Mouse (Mus musculus) forelimb bud, embryonic 11.5 days (tissue): Measurements from ENCODE around the gene Mucl3.

Experiments
- DNase-seq: peaks from one replicate; pipeline ENCODE4 v3.0.0-alpha.2; 2012; ENCODE audit warnings: low read depth, low spot score

Gene Mucl3

DNA sequence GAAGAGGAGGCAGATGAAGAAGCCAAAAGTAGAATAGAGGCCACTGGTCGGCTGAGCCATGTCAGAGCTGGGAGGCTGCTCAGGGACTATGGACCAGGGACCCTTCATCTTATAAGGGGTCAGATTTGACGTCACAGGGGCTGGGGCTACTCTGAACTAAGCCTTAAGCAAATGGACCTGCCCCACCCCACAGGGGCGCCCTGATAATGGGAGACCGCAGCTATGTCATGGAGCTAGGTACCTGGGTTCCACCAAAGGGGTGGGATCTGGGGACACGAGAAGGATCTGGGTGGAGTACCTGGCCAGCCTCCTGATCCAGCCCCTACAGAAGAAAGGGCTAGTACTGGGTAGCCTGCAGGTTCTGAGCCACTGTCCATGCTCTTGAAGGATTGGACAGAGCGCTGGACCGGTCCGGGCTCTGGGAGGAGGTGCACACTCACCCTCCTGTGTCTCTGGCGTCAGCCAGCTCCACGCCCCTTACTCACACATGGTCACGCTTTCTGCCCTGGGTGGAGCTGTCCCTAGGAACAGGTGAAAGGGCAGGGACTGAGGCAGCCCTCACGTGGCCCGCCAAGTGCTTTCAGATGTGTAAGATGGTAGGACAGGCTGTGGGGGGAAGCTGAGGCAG lies at the start of gene Mucl3:
Mucl3 (minus strand) TSS at position 87 of the 628 bp plus-strand sequence.
- no peak for DNase-seq

DNA sequence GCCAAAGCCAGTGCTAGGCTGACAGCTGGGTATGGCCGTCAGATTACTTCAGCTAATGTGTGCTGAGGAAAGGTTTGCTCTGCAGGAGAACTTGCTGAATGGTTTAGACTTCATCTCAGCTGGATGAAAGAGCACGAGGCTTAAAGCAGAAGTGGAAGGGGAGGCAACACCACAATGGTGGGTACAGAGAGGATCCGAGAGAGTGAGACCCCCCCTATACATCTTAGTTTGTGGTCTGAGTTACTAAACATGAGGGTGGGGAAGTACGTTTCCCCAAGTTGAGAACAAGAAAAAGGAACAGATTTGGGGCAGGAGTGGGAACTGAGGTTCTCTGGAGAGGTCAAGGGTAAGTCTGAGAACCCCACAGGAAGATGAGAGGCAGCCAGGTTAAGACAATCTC lies 48.9 kb upstream of the Mucl3 start:
- DNase-seq = no peak

DNA sequence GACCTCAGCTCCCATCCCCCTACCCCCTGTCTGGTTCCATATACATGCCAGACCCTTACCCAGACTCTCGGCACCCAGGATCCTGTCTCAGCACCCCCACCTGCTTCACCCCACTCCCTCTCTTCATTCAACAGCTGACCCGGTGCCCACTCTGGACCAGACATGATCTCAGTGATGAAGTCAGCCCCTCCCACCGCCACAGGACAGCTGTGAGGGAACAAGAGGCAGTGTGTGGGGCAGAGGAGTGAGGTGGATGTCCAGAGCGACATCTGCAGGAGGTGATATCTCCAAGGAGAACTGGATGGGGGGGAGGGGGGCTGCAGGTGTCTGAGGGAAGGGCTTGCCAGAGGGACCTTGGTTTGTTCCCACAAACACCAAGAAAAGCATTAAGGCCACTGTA lies 48.3 kb upstream of the Mucl3 start:
- no peak for DNase-seq

DNA sequence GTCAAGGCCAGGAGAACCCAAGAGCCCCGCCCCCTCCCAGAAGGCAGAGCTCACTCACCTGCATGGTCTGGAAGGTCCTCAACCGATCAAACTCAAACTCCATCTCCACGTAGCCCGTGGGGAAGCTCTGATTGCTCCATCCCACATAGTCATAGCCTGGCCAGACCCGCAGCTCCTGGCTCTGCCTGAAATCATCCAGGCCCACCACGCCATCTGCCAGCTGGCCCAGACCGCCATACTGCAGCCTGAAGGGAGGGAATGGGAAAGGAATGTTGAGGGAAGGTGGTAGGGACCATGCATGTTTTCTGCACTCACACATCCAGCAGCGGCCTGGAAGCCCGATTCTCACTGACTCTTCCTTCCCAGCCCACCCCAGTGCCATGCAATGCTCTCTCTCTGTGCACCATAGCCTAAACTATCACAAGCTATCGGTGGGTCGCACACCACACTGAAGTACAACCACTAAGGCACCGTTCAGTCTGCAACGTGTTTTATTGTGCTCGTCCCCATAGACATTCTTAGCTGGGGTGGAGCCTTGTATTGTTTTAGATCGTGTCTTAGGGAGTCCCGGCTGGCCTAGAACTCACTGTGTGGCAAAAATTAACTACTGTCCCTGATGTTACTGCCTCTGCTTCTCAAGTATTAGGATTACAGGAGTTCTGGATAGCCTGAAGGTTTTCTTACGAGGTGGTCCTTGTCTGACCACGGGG lies 46.6 kb upstream of the Mucl3 start:
- no peak for DNase-seq

DNA sequence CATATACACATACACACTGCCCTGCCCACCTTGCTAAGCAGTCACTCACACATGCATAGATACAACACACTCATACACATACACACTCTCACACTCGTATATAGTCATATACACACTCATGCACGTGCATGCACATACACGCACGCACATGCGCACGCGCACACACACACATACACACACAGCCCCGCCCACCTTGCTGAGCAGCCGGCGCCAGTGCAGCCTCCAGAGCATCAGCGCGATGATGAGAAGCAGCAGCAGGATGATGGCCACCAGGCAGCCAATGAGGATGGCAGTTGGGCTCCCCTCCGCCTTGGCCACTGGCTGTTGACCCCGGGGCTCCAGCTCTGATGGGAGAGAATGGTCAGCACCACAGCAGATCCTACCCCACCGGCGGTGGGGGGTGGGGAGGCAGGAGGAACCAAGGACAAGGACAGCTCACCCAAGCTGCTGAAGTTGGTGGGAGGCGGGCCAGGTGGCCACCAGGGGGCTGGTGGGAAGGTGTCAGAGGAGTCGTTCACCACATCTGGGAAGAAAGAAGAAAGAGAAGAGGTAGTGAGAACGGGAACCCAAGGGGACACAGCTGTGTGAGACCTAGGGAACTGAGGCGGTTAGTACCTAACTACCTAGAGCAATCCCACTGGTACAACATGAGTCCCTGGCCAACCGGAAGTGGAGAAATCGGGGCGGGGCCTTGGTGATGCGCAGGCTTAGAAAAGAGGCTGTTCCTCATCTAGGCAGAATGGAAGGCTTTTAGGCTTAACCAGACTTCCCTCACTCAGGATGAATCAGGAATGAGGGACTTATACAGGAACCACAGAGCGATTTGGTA lies 45.1 kb upstream of the Mucl3 start:
- no peak for DNase-seq

DNA sequence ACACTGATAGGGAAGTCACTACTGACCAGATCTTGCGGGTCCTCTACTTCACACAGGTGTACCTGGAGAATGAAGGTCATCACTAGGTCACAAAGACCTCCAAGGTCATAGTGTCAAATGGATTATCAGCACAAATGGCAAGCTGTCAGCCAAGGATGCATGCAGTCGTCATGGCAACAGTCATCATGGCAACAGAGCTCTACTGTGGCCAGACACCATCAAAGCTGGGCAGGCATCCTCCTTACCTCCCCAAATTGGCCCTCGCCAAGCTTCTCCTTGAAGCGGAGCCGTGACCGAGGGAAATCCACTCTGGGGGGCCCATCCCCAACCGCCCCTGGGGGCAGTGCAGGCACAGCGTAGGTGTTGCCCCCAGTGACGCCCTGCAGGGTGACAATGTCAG lies 41.6 kb upstream of the Mucl3 start:
- DNase-seq = no peak

DNA sequence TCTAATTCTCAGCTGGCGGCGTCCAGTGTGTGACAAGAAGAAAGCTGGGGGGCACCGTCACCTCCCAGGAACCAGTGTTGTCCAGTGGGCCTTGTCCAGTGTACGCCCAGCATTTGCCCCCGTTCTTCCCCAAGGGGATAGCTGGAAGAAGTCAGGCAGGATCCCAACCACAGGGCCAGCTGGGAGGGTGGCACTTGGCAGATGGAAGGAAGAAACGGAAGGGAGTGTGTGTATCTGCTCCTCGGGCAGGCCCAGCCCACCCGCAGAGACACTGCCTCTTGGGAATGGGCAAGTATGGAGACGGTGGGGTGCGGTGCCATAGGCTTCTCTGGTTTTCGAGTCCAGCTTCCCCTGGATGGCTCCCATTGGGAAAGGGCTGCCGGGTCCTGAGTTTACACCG lies 38.5 kb upstream of the Mucl3 start:
- DNase-seq = no peak

DNA sequence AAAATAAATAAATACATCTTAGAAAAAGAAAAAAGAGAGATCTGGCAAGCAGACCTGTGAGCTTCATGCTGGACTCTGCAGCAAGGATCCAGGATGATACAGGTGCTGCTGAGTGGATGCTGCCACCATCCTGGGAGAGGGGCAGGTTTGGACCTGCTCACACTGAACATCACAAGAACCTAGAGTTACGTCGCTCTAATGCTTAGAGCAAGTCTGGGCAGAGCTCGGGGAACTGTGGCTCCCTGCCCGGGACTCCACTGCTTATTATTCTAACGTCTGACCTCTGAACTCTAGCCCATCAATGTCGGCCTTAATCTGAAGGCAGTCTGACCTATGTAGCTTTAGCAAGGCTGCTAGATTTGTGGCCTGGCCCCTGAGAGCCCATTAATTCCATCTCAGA lies 37.1 kb upstream of the Mucl3 start:
- no peak for DNase-seq

DNA sequence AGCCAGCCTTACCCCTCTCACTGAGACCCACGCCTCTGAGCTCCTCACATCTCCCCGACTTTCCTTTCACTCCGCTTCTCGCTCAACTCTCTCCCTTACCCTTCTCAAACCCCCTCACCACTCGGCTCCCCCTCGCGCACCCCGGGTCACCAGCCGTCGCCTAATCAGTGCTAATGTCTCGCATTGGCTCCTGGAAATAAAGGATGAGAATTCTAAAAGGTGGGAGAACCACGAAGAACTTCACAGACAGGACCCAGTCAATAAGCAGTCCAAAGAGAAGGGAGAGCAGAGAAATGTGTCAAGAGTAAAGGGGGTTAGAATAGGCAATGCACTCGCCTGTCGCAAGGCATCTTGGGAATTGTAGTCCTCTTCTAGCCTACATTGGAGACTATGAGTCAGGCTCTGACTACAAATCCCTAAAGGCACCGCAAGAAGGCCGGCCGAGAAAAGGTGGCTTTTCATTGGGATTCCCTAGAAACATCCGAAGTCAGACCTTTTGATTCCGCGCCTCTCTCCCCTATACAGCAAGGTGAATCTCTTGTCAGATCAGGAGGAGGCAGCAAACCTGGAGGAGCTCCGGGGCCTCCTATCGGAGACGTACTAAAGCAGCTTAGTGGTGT lies 30.0 kb upstream of the Mucl3 start, which contains the start of gene Gtf2h4:
Gtf2h4 (minus strand) TSS at position 324 of the 620 bp plus-strand sequence.
- DNase-seq = peak; percentile 93

DNA sequence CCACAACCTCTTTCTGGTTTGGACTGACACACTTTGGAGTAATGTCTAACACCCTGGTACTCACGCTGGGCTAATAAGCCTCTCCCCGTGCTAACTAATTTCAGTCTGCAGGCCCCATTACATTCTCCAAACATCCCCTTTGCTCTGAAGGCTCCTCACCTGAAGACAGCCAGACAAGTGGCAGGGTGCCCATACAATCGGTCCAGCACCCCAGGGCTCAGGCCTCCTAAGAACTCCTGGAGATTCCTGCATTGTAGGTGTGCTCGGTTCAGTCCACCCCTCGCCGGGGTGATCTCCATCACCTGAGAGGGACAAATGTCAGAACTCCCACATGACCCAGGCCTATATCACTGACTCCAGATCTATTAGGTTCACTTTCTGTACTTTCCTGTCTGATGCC lies 29.0 kb upstream of the Mucl3 start:
- no peak for DNase-seq

DNA sequence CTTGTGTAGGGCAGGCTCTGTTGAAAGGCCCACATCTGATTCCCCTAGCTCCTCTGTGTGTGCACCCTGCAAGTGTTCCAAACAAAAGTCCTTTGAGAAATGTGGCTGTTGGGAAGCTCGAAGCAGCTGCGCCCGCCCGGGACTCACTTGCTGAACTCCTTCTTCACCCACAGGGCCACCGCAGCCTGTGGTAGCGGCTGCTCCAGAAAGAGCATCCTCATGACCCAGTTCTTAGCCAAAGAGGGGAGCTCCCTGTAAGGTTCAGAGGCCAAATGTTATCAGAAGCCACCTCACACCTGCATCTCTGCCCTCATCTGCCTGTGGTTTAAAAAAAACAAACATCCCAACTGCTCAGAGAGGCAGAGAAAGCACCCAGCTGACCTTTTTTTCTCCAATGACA lies 28.4 kb upstream of the Mucl3 start:
- no peak for DNase-seq

DNA sequence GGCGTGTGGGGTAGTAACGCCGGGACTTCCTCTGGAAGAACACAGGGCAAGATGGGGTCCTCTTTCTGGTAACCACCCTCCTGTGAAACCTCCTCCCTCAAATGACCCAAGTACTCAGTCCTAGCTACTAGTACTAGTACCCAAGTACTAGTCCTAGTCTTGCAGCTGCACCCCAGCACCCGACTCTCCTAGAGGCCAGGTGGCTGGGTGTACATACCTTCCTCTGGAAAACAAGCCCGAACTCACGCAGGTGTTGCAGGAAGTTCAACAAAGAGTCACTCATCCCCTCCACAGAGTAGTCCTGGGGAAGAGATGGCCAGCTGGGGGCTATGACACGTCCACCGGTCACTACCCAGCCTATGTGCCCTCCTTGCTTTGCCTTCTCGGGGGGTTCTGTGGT lies 26.2 kb upstream of the Mucl3 start:
- DNase-seq = no peak

DNA sequence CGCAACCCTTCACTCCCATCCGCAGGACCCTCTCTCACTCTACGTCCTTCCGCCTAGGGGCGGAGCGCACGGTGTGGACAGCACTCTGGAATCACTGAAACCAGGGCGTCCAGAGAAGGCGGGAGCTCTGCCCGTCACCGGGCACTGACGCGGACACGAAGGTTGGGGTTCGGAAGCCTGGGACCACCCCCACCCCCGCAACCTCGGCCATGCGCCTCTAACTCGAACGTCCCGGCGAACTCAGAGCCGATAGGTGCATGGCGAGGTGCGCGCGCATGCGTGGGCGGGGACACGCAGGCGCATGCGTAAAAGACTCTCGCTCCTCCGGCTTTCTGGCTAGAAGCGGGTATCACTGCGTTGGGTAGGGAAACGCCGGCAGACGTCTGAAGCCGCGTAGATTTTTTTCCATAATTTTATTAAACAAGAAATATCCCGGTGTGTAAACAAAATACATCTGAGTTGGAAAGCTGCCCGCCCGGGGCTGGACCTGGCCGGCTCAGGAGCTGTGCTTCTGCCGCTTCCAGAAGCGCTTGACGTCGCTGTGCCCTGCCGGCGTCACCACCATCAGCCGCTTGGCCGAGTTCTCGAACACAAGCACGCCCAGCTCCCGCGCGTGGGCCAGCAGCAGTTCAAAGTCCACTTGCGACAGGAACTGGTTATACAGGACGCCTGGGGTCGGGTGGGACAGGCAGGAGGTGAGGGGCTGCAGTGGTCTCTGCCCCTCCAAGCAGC lies 24.0 kb upstream of the Mucl3 start, which contains the start of gene Vars2:
Vars2 (minus strand) TSS at position 259 of the 732 bp plus-strand sequence.
- peak; percentile 96 for DNase-seq

DNA sequence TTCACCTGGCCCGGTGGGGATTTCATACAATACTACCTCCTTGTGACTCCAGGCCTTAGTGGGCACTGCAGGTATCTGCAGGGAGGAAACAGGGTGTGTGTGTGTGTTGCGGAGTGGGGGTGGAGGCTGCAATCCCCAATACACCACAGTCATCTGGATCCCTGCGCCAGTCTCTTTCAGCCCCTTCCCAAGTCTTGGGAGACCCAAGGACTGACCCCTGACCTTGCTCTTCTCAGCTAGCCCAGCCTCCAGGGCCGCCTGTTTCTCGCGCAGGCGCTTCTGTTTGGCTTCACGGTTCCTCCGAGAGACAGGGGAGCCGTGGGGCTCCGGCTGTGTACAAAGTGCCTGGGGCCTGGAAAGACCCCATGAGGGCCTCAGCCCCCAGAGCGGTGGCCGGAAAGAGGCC lies 23.4 kb upstream of the Mucl3 start:
- peak; percentile 43 for DNase-seq

DNA sequence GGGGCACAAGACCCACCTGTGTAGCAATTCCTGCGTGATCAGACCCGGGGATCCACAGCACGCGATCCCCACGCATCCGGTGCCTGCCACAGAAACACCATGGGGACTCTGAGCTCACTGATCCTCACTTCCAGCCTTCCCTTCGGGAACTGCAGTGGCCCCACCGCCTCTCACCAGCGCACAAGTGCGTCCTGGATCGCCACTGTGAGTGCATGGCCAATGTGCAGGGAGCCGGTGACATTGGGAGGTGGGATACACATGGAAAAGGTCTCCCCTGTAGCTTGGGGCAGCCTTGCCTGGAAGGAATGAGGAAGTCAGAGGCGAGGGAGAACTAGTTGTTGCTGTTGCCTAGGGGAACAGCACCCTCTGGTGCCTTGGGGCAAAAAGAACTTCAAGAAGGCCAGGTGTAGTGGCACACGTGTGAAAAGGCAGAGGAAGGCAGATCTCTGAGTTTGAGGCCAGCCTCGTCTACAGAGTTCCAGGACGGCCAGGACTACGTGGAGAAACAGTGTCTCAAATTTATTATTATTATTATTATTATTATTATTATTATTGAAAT lies 22.5 kb upstream of the Mucl3 start:
- no peak for DNase-seq

DNA sequence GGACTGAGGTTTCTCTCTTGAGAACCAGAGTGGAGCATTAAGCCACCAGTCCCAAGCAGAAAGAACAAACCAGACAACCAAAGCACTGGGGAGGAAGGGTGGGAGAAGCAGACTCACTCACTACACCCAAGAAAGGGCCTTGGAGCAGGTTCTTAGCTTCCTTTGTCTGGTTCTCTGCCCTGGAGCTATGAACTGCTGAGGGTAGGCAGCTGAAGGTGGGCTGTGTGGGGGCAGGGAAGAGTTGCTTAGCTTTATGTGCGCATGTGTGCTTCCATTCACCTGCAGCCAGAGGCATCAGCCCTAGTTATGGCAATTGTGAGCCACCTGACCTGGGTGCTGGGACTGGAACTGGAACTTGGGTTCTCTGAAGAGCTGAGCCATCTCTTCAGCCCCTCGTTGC lies 9.6 kb upstream of the Mucl3 start:
- DNase-seq = no peak

DNA sequence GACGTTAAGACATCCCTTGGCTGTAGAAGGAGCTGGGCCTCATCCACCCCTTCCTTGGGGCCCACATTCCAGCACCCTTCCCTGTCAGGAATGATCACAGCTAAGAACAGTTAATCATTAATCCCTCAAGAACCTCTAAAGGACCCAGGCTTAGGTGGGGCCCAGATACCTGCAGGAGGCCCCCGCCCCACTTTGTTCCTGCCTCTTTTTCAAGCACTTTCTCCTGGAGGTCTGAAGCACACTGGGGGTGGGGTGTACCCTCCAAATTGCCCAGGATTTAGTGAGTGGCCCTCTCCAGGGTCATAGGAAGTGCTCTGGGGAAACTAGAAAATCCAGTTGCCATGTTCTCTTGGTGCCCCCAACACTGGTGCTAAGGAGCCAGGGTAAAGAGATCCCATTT lies 5.9 kb upstream of the Mucl3 start:
- DNase-seq = no peak

DNA sequence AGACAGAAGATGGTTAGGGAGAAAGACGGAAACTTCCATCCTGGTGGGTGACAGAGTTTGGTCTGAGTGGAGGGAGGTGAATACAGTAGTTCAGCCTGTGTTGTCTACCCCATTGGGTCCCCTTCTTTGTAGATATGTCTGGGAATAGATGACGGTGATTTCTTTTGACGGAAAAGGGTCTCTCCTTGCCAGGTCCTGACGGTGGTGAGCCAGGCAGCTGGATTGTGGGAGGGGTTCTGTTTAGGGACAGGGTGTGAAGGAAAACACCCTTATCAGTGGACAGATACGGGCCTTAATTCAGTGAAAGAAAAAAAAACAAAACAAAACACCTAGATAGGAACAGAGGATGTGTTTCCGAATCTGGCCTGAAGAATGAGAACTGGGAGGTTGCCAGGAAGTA lies 4.1 kb downstream of the Mucl3 start:
- DNase-seq = no peak

DNA sequence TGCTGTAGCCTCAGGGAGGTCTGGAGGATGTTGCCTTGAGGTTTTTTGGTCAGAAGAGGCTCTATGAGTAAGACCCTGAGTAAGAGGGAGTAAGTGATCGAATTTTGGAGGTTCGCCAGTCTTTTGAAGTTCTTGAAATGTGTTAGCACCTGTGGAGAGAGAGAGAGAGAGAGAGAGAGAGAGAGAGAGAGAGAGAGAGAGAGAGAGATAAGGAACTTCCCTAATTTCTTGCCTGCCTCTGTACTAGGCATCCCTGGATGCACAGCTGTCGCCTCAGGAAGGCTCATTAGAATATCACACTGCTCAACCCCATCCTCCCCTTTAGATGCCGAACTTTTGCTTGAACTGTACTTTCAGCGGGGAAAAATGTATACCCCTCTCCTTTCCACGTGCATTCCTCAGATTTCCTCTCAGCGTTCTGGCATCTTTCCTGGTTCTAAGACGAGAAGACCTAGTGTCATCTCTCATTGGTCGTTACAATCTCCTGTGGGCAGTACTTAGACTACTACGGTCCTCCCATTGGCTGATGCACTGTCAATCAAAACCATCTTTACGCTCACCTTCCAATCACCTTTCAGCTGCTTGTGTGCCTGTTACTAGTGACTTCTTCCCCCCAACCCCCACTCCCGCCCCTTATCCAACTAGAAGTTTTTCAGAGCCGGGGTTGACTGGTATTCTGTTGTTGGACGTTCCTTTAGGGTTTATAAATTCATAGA lies 4.9 kb downstream of the Mucl3 start:
- DNase-seq = peak; percentile 65

DNA sequence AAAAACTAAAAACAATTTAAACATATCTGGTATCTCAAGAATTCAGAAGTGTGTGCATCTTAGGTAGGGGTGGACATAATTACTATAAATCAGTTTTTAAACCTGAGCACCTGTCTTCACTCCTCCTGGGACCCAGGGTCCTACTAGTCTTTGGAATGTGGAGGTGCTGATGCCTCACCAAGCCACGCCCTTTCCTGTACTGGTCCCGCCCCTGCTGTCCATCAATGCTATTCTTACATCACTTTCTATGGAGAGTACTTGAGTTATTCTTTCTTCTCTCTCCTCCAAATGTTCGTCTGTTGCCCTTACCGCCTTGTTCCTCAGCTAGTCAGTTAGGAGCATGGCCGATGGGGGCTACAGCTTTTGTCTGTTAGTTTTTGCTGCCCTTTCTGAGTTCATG lies 7.1 kb downstream of the Mucl3 start:
- no peak for DNase-seq
